Mouse (Mus musculus): ENCODE measurements around the gene Macrod2.

Macrod2 gene

GRCm38 (mm10) chr2:141736685-141737456 is 1341.8 kb downstream of the Macrod2 start:
- DNase-seq: no peak

- DNase-seq: no peak
These were observed 1343.6 kb downstream of the Macrod2 start for GRCm38 (mm10) chr2:141738702-141739101.

DNA sequence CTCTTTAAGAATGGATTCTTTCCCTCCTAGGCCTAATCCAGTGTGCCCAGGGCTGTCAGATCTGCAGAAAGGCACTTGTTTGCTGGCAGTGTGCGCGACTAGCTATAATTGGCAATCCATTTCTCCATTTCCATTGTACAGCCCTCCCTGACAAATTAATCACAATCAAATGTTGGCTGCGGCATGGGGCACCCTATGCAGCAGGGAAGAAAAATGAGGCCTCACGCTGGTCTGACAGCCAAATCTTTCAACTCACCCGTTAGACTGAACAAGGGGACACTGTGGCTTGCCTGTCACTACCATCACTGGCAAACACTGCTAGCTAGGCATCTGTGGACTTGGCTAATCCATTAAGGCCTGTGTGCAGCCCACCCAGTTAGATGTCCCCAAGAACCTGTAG is 1345.2 kb downstream of the Macrod2 start:
- DNase-seq: no peak

GRCm38 (mm10) chr2:141800236-141800635 is 1405.1 kb downstream of the Macrod2 start:
- no peak for DNase-seq

- DNase-seq: no peak
These were observed 1405.8 kb downstream of the Macrod2 start for GRCm38 (mm10) chr2:141800909-141801308.

- DNase-seq: no peak
These were observed 1421.2 kb downstream of the Macrod2 start for GRCm38 (mm10) chr2:141816266-141816665.

GRCm38 (mm10) chr2:141817546-141818180 is 1422.6 kb downstream of the Macrod2 start:
- no peak for DNase-seq

- DNase-seq: no peak
These were observed 1425.7 kb downstream of the Macrod2 start for GRCm38 (mm10) chr2:141820795-141821194.

GRCm38 (mm10) chr2:141825606-141826495 is 1430.7 kb downstream of the Macrod2 start:
- DNase-seq: no peak

GRCm38 (mm10) chr2:141830496-141830895 is 1435.4 kb downstream of the Macrod2 start:
- no peak for DNase-seq

GRCm38 (mm10) chr2:141831515-141831914 is 1436.4 kb downstream of the Macrod2 start:
- no peak for DNase-seq

GRCm38 (mm10) chr2:141834156-141834782 is 1439.2 kb downstream of the Macrod2 start:
- DNase-seq: no peak

GRCm38 (mm10) chr2:141844408-141845175 is 1449.5 kb downstream of the Macrod2 start:
- peak; percentile 34 for DNase-seq

GRCm38 (mm10) chr2:141859220-141859619 is 1464.1 kb downstream of the Macrod2 start:
- DNase-seq: no peak

GRCm38 (mm10) chr2:141861679-141862268 is 1466.7 kb downstream of the Macrod2 start:
- DNase-seq: no peak

GRCm38 (mm10) chr2:141862531-141863265 is 1467.6 kb downstream of the Macrod2 start:
- no peak for DNase-seq

GRCm38 (mm10) chr2:141863628-141864165 is 1468.6 kb downstream of the Macrod2 start:
- no peak for DNase-seq

- no peak for DNase-seq
These were observed 1475.8 kb downstream of the Macrod2 start for GRCm38 (mm10) chr2:141870930-141871329.

- peak; percentile 8 for DNase-seq
These were observed 1481.2 kb downstream of the Macrod2 start for GRCm38 (mm10) chr2:141876155-141876851.

GRCm38 (mm10) chr2:141876958-141877357 is 1481.8 kb downstream of the Macrod2 start:
- DNase-seq: no peak
